15 mouse cellular contexts compared by ENCODE assay signal in genomic region chr10:83378083-83378833, GRCm38 (mm10). TPM values are rescaled to one million over a fixed set of nuclear protein-coding genes. Genes with fewer than 3 reads are reported as not detected.
A peak's percentile ranks its signal among the peaks of the same experiment; 100 is the strongest.
DNase-seq lines count a peak whose midpoint lies in the region; ATAC-seq lines count a peak whose summit lies in the region.
"Had no signal": no experiment of that assay in that cellular context is flagged by ENCODE, and none has a peak within 500 bp of the region (broad histone marks: within the 10 kb centered on the region; RNA-seq: fewer than 3 reads in every experiment).

No protein-coding gene starts in this region.

- no peaks in the 10 kb centered on the region for H3K9me3 ChIP-seq in heart, embryonic 10.5 days
- peaks cover 3% of the 10 kb centered on the region; the same call in 1 of the 2 replicates for H3K9me3 ChIP-seq in heart, embryonic 11.5 days (replicated peaks; ENCODE audit: control insufficient read depth, low read length)
- H3K9me3 ChIP-seq in liver, embryonic 11.5 days (ENCODE audit: control insufficient read depth, low read length): no peaks in the 10 kb centered on the region
- H3K9me3 ChIP-seq in liver, embryonic 12.5 days (replicated peaks): peaks cover 8% of the 10 kb centered on the region; the same call in 1 of the 2 replicates
- H3K9me3 ChIP-seq in embryonic facial prominence, embryonic 14.5 days (ENCODE audit: control insufficient read depth, low read length): peaks cover 5% of the 10 kb centered on the region
- H3K9me3 ChIP-seq: midbrain, embryonic 15.5 days had no signal

- no peak for ATAC-seq in heart, embryonic 11.5 days (replicated peaks; ENCODE audit: insufficient number of reproducible peaks, low FRiP score, low TSS enrichment)
- no peak for ATAC-seq in liver, embryonic 11.5 days (replicated peaks; ENCODE audit: low FRiP score)
- ATAC-seq in liver, embryonic 12.5 days: no peak
- ATAC-seq in embryonic facial prominence, embryonic 14.5 days (ENCODE audit: low read depth): no peak
- ATAC-seq: midbrain, embryonic 15.5 days had no signal

- H3K4me3 ChIP-seq in heart, embryonic 10.5 days: no peak overlapping the region
- no peak overlapping the region for H3K4me3 ChIP-seq in heart, embryonic 11.5 days (ENCODE audit: low read depth, low read length)
- no peak overlapping the region for H3K4me3 ChIP-seq in liver, embryonic 11.5 days (ENCODE audit: low read depth, low read length)
- H3K4me3 ChIP-seq in liver, embryonic 12.5 days: no peak overlapping the region
- H3K4me3 ChIP-seq in embryonic facial prominence, embryonic 14.5 days (ENCODE audit: low read depth, low read length): no peak overlapping the region
- H3K4me3 ChIP-seq: midbrain, embryonic 15.5 days had no signal

- peaks cover 38% of the 10 kb centered on the region for H3K36me3 ChIP-seq in heart, embryonic 10.5 days
- peaks cover 10% of the 10 kb centered on the region for H3K36me3 ChIP-seq in heart, embryonic 11.5 days (ENCODE audit: control insufficient read depth, insufficient read depth, low read length)
- peaks cover 20% of the 10 kb centered on the region for H3K36me3 ChIP-seq in liver, embryonic 11.5 days (ENCODE audit: control insufficient read depth, insufficient read depth, low read length)
- H3K36me3 ChIP-seq in liver, embryonic 12.5 days: peaks cover 67% of the 10 kb centered on the region
- peaks cover 13% of the 10 kb centered on the region; the same call in 1 of the 2 replicates for H3K36me3 ChIP-seq in embryonic facial prominence, embryonic 14.5 days (ENCODE audit: control insufficient read depth, insufficient read depth, low read length)

- H3K27me3 ChIP-seq in heart, embryonic 10.5 days (ENCODE audit: insufficient read depth, poor library complexity, severe bottlenecking): no peaks in the 10 kb centered on the region
- H3K27me3 ChIP-seq in heart, embryonic 11.5 days (ENCODE audit: control insufficient read depth, insufficient read depth, low read length): no peaks in the 10 kb centered on the region
- H3K27me3 ChIP-seq in liver, embryonic 11.5 days (replicated peaks; ENCODE audit: control insufficient read depth, insufficient read depth, low read length): no peaks in the 10 kb centered on the region
- no peaks in the 10 kb centered on the region for H3K27me3 ChIP-seq in liver, embryonic 12.5 days (replicated peaks)
- no peaks in the 10 kb centered on the region for H3K27me3 ChIP-seq in embryonic facial prominence, embryonic 14.5 days (replicated peaks; ENCODE audit: control insufficient read depth, insufficient read depth, low read length)
- H3K27me3 ChIP-seq: midbrain, embryonic 15.5 days had no signal

- no peak overlapping the region for H3K4me2 ChIP-seq in heart, embryonic 11.5 days
- H3K4me2 ChIP-seq in liver, embryonic 11.5 days: no peak overlapping the region
- H3K4me2 ChIP-seq in liver, embryonic 12.5 days: no peak overlapping the region
- no peak overlapping the region for H3K4me2 ChIP-seq in embryonic facial prominence, embryonic 14.5 days (ENCODE audit: low read depth, low read length)
- H3K4me2 ChIP-seq: midbrain, embryonic 15.5 days had no signal

- peak; percentile 72 for DNase-seq in heart, embryonic 10.5 days (ENCODE audit: low spot score)
- peak; percentile 3 for DNase-seq in liver, embryonic 11.5 days (ENCODE audit: low spot score)
- DNase-seq in adrenal gland, postnatal 10 days: peak; percentile 74
- DNase-seq in embryonic facial prominence, embryonic 14.5 days (ENCODE audit: low spot score): peak; percentile 51
- DNase-seq in spleen, adult 12 weeks (ENCODE audit: low spot score): no peak
- no peak for DNase-seq in retina, embryonic 14.5 days (ENCODE audit: low spot score)
- DNase-seq: cerebellum, postnatal 36 days; kidney, adult 9 months; layer of hippocampus, postnatal 36 days; thymus, postnatal 25 days had no signal

- no peak overlapping the region for H3K9ac ChIP-seq in heart, embryonic 11.5 days (ENCODE audit: low read depth, low read length)
- H3K9ac ChIP-seq in liver, embryonic 11.5 days (ENCODE audit: low read depth, low read length): no peak overlapping the region
- no peak overlapping the region for H3K9ac ChIP-seq in liver, embryonic 12.5 days
- no peak overlapping the region for H3K9ac ChIP-seq in embryonic facial prominence, embryonic 14.5 days (ENCODE audit: low read depth, low read length)
- H3K9ac ChIP-seq: liver, embryonic 14.5 days; midbrain, embryonic 15.5 days had no signal

- no peak overlapping the region for H3K27ac ChIP-seq in heart, embryonic 10.5 days
- H3K27ac ChIP-seq in heart, embryonic 11.5 days (ENCODE audit: low read depth, low read length): no peak overlapping the region
- no peak overlapping the region for H3K27ac ChIP-seq in liver, embryonic 11.5 days (ENCODE audit: low read depth, low read length)
- H3K27ac ChIP-seq in liver, embryonic 12.5 days: no peak overlapping the region
- no peak overlapping the region for H3K27ac ChIP-seq in embryonic facial prominence, embryonic 14.5 days (replicated peaks; ENCODE audit: low read depth, low read length)
- H3K27ac ChIP-seq: liver, embryonic 14.5 days; midbrain, embryonic 15.5 days had no signal

- WGBS in heart, embryonic 10.5 days: 82% methylated on average over 9 of the region's 9 CpGs
- WGBS in heart, embryonic 11.5 days (ENCODE audit: insufficient replicate concordance): 76% methylated on average over 9 of the region's 9 CpGs
- WGBS in liver, embryonic 11.5 days: 85% methylated on average over 9 of the region's 9 CpGs
- 72% methylated on average over 9 of the region's 9 CpGs for WGBS in liver, embryonic 12.5 days (ENCODE audit: insufficient replicate concordance)
- 80% methylated on average over 9 of the region's 9 CpGs for WGBS in embryonic facial prominence, embryonic 14.5 days

- H3K4me1 ChIP-seq in heart, embryonic 10.5 days: no peaks in the 10 kb centered on the region
- no peaks in the 10 kb centered on the region; the same call in 1 of the 2 replicates for H3K4me1 ChIP-seq in heart, embryonic 11.5 days (ENCODE audit: control insufficient read depth, insufficient read depth, low read length)
- H3K4me1 ChIP-seq in liver, embryonic 11.5 days (replicated peaks; ENCODE audit: control insufficient read depth, insufficient read depth, low read length): no peaks in the 10 kb centered on the region
- H3K4me1 ChIP-seq in liver, embryonic 12.5 days: no peaks in the 10 kb centered on the region
- H3K4me1 ChIP-seq in embryonic facial prominence, embryonic 14.5 days (ENCODE audit: control insufficient read depth, insufficient read depth, low read length): no peaks in the 10 kb centered on the region
- H3K4me1 ChIP-seq: midbrain, embryonic 15.5 days had no signal

RNA-seq across cellular contexts. Expression of gene D10Wsu102e, which starts 18.2 kb away (rescaled TPM):
- polyA plus RNA-seq in heart, embryonic 10.5 days (2016; fragmentation: Nextera tagmentation; extraction: Ambion mirVana): 0.64 and 0.80 TPM in 2 replicates
- polyA plus RNA-seq in heart, embryonic 11.5 days (2014; fragmentation: Nextera tagmentation; extraction: Ambion mirVana): 0.52 and 0.53 TPM in 2 replicates
- polyA plus RNA-seq in liver, embryonic 11.5 days (2014; fragmentation: Nextera tagmentation; extraction: Ambion mirVana): 0.79 and 0.81 TPM in 2 replicates
- polyA plus RNA-seq in liver, embryonic 12.5 days (2016; fragmentation: Nextera tagmentation; extraction: Ambion mirVana): 0.43 and 0.45 TPM in 2 replicates
- total RNA-seq in adrenal gland, postnatal 10 days (2021): under 1 TPM; 0.63 to 1.00 TPM
- polyA plus RNA-seq in embryonic facial prominence, embryonic 14.5 days (2014; fragmentation: Nextera tagmentation; extraction: Ambion mirVana): 0.60 and 0.63 TPM in 2 replicates

RNA-seq across cellular contexts. Expression of gene Slc41a2, which starts 40.6 kb away (rescaled TPM):
- 0.15 and 0.47 TPM in 2 replicates for polyA plus RNA-seq in heart, embryonic 10.5 days (2016; fragmentation: Nextera tagmentation; extraction: Ambion mirVana)
- 0.33 and 0.65 TPM in 2 replicates for polyA plus RNA-seq in heart, embryonic 11.5 days (2014; fragmentation: Nextera tagmentation; extraction: Ambion mirVana)
- 0.06 and 0.08 TPM in 2 replicates for polyA plus RNA-seq in liver, embryonic 11.5 days (2014; fragmentation: Nextera tagmentation; extraction: Ambion mirVana)
- 0.11 and 0.13 TPM in 2 replicates for polyA plus RNA-seq in liver, embryonic 12.5 days (2016; fragmentation: Nextera tagmentation; extraction: Ambion mirVana)
- total RNA-seq in adrenal gland, postnatal 10 days (2021): 1 to 10 TPM; 4.5 to 5.2 TPM
- 3.9 and 4.9 TPM in 2 replicates for polyA plus RNA-seq in embryonic facial prominence, embryonic 14.5 days (2014; fragmentation: Nextera tagmentation; extraction: Ambion mirVana)
- total RNA-seq: hematopoietic stem cell, adult 5-6 weeks had no signal

Comparison
In these comparisons a context has a peak if more than half of its experiments do, and no peak if none do; other contexts are left out.
1. DNase-seq: peak in heart, embryonic 10.5 days (single experiment), liver, embryonic 11.5 days (single experiment), adrenal gland, postnatal 10 days (single experiment) and embryonic facial prominence, embryonic 14.5 days (single experiment); none in spleen, adult 12 weeks (single experiment) and retina, embryonic 14.5 days (single experiment).